Mouse (Mus musculus): ENCODE data around the gene Dcaf5.

DNA sequence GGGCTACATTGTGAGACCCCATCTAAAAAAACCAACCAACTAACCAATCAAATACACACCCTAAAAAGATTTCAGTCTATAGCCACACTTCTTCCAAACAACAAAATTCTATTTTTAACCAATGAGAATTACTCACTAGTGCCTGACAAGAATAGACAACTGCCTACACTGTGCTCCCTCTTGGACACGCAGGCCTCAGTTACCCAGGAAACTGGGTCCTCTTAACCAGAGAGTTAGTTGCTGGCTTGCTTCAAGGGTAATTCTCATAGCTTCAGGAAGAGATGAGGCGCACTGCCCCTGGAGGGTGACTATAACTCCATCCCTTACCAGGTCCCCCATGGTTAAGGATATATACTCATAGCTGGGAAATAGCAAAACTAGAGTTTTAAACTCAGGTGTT is 95.5 kb downstream of the Dcaf5 start:
- TF ChIP-seq POLR2A (IDR thresholded peaks at IDR 0.05; ENCODE audit: low read depth, low read length) (no peak), CTCF (conservative IDR thresholded peaks at IDR 0.05; ENCODE audit: insufficient read depth, insufficient read length, low read depth, low read length) (no peak)

Measured in kidney, adult 2 months (tissue).